Mouse (Mus musculus) brown adipose tissue, adult 24 weeks (tissue): Measurements from ENCODE around the gene Aktip. TPM values are rescaled to one million over a fixed set of nuclear protein-coding genes. Genes with fewer than 3 reads are reported as not detected.

Experiments
- H3K27ac ChIP-seq: fragments of 200-500 bp; replicated peaks from 2 replicates; pipeline ENCODE4 v1.5.1; 2012; ENCODE audit warnings: low read depth, mild to moderate bottlenecking, low read length
- H3K4me1 ChIP-seq: fragments of 200-500 bp; 2 replicates; pipeline ENCODE4 v1.6.1; 2012; ENCODE audit warnings: low read length, mixed read lengths; ENCODE audit not compliant: control insufficient read depth, insufficient read depth, insufficient read length
- H3K4me3 ChIP-seq: fragments of 200-500 bp; 2 replicates; pipeline ENCODE4 v1.5.1; 2012; ENCODE audit warnings: low read depth, mild to moderate bottlenecking, low read length, moderate library complexity; ENCODE audit not compliant: insufficient read depth
- polyA plus RNA-seq: library from polyadenylated mRNA; stranded (reverse); fragments of >200 nt; gene quantifications from 2 replicates; pipeline ENCODE4 v1.2.4, GENCODE M21; 2012; ENCODE audit not compliant: missing spikeins, insufficient read depth, insufficient read length

Gene Aktip
- polyA plus RNA-seq, 1 experiment = 66.5 TPM

GRCm38 (mm10) chr8:91159959-91160800, 39.6 kb downstream of the Aktip start:
- H3K4me3 ChIP-seq = no peak overlapping the region
- no peak overlapping the region for H3K27ac ChIP-seq

GRCm38 (mm10) chr8:91158617-91159016, 41.2 kb downstream of the Aktip start:
- Histone ChIP-seq H3K4me3 (no peak overlapping the region), H3K27ac (no peak overlapping the region), H3K4me1 (no peaks in the 10 kb centered on the region)

More at GRCm38 (mm10) chr8:91159959-91160800, 39.6 kb downstream of the Aktip start:
- H3K4me1 ChIP-seq = no peaks in the 10 kb centered on the region

DNA sequence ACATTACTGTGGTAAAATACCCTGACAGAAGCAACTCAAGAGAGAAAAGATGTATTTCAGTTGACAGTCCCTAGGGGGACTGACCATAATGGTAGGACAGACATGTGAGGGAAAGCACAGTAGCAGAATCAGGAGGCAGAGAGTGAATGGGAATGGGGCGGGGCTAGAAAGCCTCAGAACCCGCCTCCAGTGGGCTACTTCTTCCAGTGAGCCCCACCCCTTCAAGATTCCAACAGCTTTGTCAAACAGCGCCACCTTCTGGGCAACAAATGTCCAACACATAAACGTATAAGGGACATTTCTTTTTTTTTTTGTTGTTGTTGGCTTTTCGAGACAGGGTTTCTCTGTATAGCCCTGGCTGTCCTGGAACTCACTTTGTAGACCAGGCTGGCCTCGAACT, 45.2 kb downstream of the Aktip start:
- H3K4me3 ChIP-seq = no peak overlapping the region
- H3K27ac ChIP-seq = no peak overlapping the region
- H3K4me1 ChIP-seq = no peaks in the 10 kb centered on the region

DNA sequence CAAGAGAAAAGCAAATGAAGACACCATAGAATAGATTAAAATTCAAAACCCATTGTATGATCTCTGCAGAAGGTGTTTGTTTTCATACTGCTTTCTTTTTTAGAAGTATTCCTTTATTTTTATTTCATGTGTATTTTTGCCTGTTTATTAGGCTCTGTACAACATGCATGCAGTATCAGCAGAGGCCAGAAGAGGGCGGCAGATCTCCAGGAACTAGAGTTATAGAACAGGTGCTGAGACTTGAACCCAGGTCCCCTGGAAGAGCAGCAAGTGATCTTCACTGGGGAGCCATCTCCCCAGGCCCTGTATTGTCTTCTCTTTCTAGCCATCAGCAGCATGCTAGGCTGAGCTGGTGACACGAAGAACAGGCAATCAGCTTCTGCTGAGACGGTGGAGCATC, 45.9 kb downstream of the Aktip start:
- no peak overlapping the region for H3K4me3 ChIP-seq
- no peak overlapping the region for H3K27ac ChIP-seq

DNA sequence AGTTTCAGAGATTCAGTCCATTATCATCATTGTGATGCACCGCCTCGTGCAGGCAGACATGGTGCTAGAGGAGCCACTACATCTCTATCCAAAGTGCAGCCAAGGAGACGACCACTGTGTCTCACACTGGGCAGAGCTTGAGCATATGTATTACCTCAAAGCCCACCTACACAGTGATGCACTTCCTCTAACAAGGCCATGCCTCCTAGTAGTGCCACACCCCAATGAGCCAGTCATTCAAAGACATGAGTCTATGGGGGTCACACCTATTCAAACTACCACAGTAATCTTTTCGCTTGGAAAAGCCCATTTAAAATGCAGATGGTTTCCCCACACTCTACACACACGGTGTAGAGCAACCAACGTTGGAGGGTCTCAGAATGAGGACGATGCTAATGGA, 48.2 kb downstream of the Aktip start:
- Histone ChIP-seq H3K4me1 (no peaks in the 10 kb centered on the region), H3K4me3 (no peak overlapping the region)

More for the DNA sequence above, 45.9 kb downstream of the Aktip start:
- H3K4me1 ChIP-seq = no peaks in the 10 kb centered on the region

DNA sequence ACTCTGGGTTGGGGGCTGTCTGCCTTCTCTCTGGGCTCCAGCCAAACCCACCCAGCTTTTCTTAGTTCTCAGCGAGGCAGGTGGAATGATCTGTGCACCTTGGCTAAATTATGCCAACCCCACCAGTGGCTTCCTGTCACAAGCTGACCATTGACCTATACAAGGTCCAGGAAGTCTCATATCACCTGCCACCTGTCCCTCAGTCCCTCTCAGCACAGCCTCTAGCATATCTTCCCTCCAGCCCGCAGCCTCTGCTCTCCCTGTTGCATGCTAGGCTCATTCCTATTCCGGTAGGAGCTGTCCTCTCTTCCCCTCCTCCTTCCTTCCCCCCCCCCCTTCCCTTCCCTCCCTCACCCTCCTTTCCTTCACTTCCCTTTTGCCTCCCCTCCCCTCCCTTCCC, 50.5 kb downstream of the Aktip start:
- Histone ChIP-seq H3K27ac (no peak overlapping the region), H3K4me3 (no peak overlapping the region), H3K4me1 (no peaks in the 10 kb centered on the region)

More for the DNA sequence above, 48.2 kb downstream of the Aktip start:
- H3K27ac ChIP-seq = no peak overlapping the region

DNA sequence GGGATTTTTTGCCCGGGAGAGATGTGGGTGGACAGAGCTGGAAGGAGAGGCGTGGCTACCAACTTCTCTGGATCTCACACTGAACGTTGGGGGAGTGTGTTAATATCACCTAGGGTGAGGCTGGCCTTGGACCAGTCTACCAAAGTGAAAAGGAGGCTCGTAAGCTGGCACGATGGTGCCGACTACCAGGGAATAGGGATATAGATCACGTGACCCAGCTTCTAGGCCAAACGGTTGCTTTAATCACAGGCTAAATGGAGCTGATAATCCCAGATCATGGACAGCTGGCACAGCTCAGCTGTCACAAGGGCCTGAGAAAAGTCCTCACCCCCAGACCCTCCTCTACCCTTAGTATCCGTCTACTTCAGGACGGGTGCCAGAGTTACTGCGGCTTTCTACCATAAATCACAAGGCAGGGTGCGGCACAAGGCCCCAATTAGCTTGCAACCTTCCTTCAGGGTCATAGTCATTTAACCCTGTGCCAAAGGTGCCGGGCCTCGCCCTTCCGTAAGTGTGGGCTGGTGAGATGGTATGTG, 51.1 kb downstream of the Aktip start:
- Histone ChIP-seq H3K27ac (no peak overlapping the region), H3K4me1 (no peaks in the 10 kb centered on the region), H3K4me3 (no peak overlapping the region)

DNA sequence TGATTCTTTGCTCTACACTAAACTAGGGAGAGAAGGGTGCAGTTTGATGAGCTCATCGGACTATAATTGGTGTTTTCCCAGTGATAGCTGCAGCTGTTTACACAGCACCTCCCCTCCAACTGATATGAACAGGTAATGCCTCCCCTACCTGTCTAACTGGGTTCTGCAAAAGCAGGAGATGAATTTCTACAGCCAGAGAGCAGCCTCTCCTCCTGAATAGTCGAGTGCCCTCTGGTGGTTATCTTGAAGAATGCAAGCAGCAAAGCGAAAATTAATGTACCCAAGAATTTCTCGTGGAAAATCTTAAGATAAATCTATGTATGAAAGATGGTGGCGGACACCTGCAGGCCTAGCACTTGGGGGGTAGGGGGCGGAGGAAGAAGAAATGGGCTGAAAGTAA, 52.1 kb downstream of the Aktip start:
- no peaks in the 10 kb centered on the region for H3K4me1 ChIP-seq
- H3K4me3 ChIP-seq = no peak overlapping the region
- no peak overlapping the region for H3K27ac ChIP-seq

GRCm38 (mm10) chr8:91140828-91141227, 58.9 kb downstream of the Aktip start:
- Histone ChIP-seq H3K4me3 (no peak overlapping the region), H3K27ac (no peak overlapping the region), H3K4me1 (peaks cover under 1% of the 10 kb centered on the region; the same call in 1 of the 2 replicates)

GRCm38 (mm10) chr8:91135308-91136181, 64.2 kb downstream of the Aktip start:
- H3K4me1 ChIP-seq = peaks cover 5% of the 10 kb centered on the region
- H3K27ac ChIP-seq = 0 out of 2 replicates have a peak overlapping the region, but pooled peaks have one; percentile 13
- H3K4me3 ChIP-seq = no peak overlapping the region

DNA sequence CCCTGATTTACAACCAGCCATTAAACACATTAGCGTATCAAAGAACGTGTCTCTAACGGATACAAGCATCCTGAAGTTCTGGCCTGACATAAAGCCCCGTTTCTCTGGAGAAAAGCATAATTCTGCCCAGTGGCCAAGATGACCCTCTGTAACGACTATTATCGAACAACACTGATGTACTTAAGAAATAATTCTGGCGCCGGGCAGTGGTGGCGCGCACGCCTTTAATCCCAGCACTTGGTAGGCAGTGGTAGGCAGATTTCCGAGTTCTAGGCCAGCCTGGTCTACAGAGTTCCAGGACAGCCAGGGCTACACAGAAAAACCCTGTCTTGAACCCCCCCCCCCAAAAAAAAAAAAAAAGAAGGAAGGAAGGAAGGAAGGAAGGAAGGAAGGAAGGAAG, 65.1 kb downstream of the Aktip start:
- no peak overlapping the region for H3K27ac ChIP-seq
- H3K4me3 ChIP-seq = no peak overlapping the region
- H3K4me1 ChIP-seq = peaks cover 5% of the 10 kb centered on the region

GRCm38 (mm10) chr8:91134070-91134475, 65.7 kb downstream of the Aktip start:
- H3K4me1 ChIP-seq = peaks cover 5% of the 10 kb centered on the region
- no peak overlapping the region; the same call in 1 of the 2 replicates for H3K27ac ChIP-seq
- peak overlapping the region; percentile 45 for H3K4me3 ChIP-seq

GRCm38 (mm10) chr8:91133441-91134069, 66.2 kb downstream of the Aktip start:
- no peak overlapping the region for H3K27ac ChIP-seq
- H3K4me3 ChIP-seq = peak overlapping the region; percentile 72
- peaks cover 5% of the 10 kb centered on the region for H3K4me1 ChIP-seq

DNA sequence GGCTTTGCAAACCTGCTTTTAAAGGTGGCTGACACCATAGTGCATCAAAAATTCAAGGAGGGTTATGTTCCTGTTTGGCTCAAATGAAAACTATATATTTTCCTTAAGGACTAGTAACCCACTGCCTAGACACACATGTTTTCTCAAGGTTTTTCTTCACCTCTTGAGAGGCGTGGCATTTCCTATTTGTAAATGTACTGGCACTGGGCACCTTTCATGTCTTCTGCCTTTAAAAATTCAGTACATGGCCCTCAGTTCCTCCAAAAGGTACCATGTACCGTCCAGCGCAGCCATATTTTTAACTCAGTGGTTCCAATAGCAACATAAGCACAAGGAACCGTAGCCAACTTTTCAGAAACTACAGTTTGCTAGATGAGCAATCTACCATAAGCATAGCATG, 67.0 kb downstream of the Aktip start:
- peaks cover 5% of the 10 kb centered on the region for H3K4me1 ChIP-seq
- peak overlapping the region; percentile 72; the same call in 1 of the 2 replicates for H3K4me3 ChIP-seq

GRCm38 (mm10) chr8:91126786-91127185, 73.0 kb downstream of the Aktip start:
- Histone ChIP-seq H3K4me3 (no peak overlapping the region), H3K4me1 (no peaks in the 10 kb centered on the region), H3K27ac (no peak overlapping the region)

More for the DNA sequence above, 67.0 kb downstream of the Aktip start:
- no peak overlapping the region for H3K27ac ChIP-seq
